Mouse (Mus musculus): ENCODE results near the gene Dnajb4. TPM values are rescaled to one million over a fixed set of nuclear protein-coding genes. Genes with fewer than 3 reads are reported as not detected.

Gene Dnajb4
- 10 to 100 TPM; 26.9 to 32.1 TPM for total RNA-seq (2023)

GRCm38 (mm10) chr3:152209967-152210634 lies at the start of gene Dnajb4, which contains the start of gene Fubp1:
Gene Dnajb4, minus strand, starts transcription at chr3:152210302.
Gene Fubp1, plus strand, starts transcription at chr3:152210422.

GRCm38 (mm10) chr3:152166099-152166423 lies 44.0 kb downstream of the Dnajb4 start, which contains the start of gene Gipc2:
Gene Gipc2, minus strand, starts transcription at chr3:152166230.

Other genes starting within 250 kb of the Dnajb4 start
- not detected for gene Gipc2, start 44.1 kb downstream of the Dnajb4 start, total RNA-seq (2023)
- 100 to 1,000 TPM; 254 to 265 TPM for gene Fubp1, start 120 bp upstream of the Dnajb4 start, total RNA-seq (2023)
- gene Nexn, start 56.0 kb upstream of the Dnajb4 start, total RNA-seq (2023) = not detected
- gene Miga1, start 130.1 kb upstream of the Dnajb4 start, total RNA-seq (2023) = 10 to 100 TPM; 26.3 to 31.6 TPM
- 10 to 100 TPM; 55.0 to 57.4 TPM for gene Usp33, start 136.2 kb upstream of the Dnajb4 start, total RNA-seq (2023)
- 10 to 100 TPM; 77.1 to 83.0 TPM for gene Zzz3, start 185.2 kb upstream of the Dnajb4 start, total RNA-seq (2023)

Measured in T-cell, adult 66 days (primary cell).